Mouse (Mus musculus): ENCODE measurements around the gene Baz2a.
"Not testable (repeated sequence)": the region's sequence is repeated elsewhere in the genome, so short reads cannot be mapped to it uniquely, and the experiment has no call there.

Baz2a gene

DNA sequence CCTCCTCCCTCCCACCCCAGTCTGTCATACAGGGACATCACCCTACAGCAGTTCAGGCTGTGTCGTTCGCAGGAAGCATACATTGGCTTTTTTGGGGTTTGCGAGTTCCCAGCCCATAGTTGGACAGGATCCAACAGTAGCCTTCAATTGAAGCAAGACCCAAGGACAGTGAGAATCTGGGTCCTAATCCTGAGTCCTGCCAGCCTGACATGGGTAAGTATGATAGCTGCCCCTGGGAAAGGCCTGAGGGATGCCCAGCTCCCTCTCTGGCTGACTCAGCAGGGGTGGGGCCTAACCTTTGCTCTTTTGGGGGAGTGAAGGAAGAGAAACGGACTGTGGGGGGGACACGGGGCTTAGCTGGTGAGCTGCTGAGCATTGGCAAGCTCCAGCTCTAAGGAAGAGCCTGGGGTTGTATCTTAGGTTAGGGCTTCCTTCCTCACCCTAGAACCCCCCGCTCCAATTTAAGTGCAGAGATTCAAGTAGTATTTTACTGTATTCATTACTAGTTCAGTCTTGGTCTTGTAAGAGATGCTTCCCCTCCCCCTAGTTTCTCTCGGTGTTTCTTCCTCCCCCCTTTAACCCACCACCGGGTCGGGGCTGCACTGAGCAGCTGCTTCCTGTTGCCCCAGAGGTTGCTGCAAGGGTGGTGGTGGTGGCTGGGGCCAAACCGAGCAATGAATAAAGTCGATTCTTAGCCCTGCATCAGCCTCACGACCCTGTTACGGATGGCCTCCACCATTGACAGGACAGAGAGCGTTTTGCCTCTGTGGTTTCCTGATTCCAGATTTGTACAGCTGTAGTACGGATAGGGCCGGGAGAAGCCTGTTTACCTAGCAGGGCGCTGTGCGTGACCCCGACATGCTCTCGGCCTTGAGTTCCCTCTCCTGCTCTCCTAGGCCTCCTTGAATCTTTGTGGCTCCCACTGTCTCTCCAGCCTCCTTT lies at the start of gene Baz2a:
Baz2a (plus strand) TSS at position 14 of the 942 bp plus-strand sequence.
- peak; percentile 89 for DNase-seq (ENCODE audit: low read depth, low spot score)

DNA sequence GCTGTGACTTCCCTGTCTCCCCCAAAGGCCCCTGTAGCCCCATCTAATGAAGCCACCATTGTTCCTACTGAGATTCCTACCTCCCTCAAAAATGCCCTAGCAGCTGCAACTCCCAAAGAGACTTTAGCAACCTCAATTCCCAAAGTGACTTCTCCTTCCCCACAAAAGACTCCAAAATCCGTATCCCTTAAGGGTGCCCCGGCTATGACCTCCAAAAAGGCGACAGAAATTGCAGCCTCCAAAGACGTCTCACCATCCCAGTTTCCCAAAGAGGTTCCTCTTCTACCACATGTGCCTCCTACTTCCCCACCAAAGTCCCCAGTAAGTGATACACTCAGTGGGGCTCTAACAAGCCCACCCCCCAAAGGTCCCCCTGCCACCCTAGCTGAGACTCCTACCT lies 49.7 kb upstream of the Baz2a start:
- DNase-seq (ENCODE audit: low read depth, low spot score) = no peak

DNA sequence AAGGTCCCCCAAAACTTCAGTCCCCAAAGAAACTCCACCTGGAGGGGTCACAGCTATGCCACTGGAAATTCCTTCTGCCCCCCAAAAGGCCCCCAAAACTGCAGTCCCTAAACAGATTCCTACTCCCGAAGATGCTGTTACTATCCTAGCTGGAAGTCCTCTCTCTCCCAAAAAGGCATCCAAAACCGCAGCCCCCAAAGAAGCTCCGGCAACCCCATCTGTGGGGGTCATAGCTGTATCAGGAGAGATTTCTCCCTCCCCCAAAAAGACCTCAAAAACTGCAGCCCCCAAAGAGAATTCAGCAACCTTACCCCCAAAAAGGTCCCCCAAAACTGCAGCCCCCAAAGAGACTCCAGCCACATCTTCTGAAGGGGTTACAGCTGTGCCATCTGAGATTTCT lies 48.9 kb upstream of the Baz2a start:
- DNase-seq (ENCODE audit: low read depth, low spot score) = no peak

DNA sequence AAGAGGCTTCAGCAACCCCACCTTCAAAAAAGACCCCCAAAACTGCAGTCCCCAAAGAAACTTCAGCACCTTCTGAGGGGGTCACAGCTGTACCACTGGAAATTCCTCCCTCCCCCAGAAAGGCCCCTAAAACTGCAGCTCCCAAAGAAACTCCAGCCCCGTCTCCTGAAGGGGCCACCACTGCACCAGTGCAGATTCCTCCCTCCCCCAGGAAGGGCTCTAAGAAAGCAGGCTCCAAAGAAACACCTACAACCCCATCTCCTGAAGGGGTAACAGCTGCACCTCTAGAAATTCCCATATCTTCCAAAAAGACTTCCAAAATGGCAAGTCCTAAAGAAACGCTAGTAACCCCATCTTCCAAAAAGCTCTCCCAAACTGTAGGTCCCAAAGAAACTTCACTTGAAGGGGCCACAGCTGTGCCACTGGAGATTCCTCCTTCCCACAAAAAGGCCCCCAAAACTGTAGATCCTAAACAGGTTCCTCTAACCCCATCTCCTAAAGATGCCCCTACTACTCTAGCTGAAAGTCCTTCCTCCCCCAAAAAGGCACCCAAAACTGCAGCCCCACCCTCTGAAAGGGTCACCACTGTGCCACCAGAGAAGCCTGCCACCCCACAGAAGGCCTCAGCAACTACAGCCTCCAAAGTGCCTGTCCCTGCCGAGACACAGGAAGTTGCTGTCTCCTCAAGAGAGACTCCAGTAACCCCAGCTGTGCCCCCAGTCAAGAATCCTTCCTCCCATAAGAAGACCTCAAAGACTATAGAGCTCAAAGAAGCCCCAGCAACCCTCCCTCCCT lies 48.1 kb upstream of the Baz2a start:
- no peak for DNase-seq (ENCODE audit: low read depth, low spot score)

DNA sequence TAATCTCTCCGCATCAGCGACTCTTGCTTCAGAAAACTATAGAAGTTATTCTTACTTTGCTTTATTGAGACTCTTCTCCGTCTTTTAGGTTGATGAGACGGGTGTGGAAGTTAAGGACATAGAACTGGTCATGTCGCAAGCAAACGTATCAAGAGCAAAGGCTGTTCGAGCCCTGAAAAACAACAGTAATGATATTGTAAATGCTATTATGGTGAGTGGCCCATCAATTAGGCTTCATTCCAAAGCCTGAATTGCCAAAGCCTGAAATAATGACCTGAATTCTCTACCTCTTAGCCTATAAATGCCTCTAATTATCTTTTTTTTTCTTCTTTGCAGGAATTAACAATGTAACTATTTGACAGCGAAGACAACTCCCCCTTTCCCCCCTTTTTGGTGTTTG lies 43.2 kb upstream of the Baz2a start:
- DNase-seq (ENCODE audit: low read depth, low spot score) = no peak

DNA sequence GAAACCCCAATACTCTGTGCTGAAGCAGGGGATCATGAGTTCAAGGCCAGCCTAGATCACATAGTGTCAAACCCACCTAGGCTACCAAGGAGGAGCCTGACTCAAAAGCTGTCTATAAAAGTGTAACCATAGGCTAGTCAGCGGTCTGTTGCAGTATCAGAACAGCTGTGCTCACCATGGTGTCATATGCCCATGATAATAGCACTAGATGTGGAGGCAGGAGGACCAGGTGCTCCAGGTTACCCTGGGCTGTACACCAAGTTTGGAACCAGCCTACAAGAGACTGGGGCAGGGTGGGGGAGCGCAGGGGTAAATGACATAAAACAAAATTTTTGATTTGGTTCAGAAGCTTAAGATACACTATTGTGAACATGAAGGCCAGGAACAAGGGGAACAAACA lies 41.6 kb upstream of the Baz2a start:
- DNase-seq (ENCODE audit: low read depth, low spot score) = no peak

DNA sequence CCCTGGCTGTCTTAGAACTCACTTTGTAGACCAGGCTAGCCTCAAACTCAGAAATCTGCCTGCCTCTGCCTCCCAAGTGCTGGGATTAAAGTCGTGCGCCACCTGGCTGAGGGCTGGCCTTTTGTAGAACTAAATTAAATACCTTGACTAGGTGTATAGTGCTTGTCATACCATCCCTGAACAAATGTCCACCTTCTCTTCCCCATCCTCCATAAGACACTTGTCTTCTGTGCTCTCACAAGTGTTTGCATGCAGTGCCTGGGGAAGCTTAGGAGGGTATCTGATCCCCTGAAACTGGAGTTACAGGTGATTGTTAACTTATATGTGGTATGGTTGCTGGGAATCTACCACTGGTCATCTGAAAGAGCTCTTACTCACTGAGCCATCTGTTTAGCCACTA lies 41.0 kb upstream of the Baz2a start:
- no peak for DNase-seq (ENCODE audit: low read depth, low spot score)

DNA sequence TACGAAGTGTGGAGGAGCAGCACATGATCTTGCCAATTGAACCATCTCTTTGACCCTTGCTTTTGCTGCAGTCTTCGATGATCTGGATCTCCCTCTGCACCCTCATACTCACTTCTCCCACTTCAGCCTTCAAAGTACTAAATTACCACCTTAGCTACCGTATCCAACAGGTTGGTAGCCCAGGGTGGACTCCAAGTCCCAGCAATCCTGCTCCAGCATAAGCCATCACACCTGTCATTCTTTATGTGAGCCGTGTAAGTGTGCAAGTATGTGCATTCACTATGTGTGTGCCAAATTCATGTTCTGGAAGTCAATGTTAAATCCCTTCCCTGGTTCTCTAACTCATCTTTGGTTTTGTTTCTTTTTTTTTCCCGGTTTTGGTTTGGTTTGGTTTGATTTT lies 39.8 kb upstream of the Baz2a start:
- DNase-seq (ENCODE audit: low read depth, low spot score) = no peak

DNA sequence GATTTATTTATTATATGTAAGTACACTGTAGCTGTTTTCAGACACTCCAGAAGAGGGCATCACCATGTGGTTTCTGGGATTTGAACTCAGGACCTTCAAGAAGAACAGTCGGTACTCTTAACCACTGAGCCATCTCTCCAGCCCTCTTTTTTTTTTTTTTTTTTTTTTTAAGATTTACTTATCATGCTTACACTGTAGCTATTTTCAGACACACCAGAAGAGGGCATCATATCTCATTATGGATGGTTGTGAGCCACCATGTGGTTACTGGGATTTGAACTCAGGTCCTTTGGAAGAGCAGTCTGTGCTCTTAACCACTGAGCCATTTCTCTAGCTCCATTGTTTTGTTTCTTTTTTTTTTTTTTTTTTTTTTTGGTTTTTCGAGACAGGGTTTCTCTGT lies 39.2 kb upstream of the Baz2a start:
- not testable (repeated sequence) for DNase-seq (ENCODE audit: low read depth, low spot score)

DNA sequence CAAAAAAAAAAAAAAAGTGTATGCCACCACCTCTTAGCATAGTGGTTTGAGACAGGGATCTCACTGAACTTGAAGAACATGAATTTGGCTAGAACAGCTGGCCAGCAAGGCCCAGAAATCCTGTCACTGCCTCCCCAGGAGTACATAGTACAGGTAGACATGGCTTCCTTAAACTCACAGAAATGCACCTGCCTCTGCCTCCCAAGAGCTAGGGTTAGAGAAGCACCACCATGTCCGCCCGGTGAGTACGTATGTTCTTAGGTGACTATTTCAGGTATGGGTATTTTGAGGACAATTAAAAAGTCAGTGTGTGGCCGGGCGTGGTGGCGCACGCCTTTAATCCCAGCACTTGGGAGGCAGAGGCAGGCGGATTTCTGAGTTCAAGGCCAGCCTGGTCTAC lies 38.4 kb upstream of the Baz2a start:
- DNase-seq (ENCODE audit: low read depth, low spot score) = no peak

DNA sequence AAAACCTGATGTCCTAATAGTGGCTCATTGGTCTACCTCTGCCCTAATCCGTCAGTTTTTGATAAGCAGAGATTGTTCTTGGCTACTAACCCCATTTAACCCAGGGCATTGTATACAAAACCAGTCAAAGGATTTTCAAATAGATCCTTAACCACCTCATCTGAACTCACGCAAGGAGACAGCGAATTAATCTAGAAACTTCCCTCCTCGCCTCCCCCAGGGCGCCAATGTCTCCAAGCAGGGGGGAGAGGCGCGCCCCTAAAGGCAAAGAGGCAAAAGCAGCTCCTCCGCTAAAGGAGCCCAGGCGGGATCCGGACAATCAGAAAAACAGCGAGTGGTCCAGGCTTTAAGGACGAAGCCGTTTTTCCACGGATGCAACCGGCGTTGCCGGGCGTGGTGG lies 33.2 kb upstream of the Baz2a start:
- DNase-seq (ENCODE audit: low read depth, low spot score) = no peak

DNA sequence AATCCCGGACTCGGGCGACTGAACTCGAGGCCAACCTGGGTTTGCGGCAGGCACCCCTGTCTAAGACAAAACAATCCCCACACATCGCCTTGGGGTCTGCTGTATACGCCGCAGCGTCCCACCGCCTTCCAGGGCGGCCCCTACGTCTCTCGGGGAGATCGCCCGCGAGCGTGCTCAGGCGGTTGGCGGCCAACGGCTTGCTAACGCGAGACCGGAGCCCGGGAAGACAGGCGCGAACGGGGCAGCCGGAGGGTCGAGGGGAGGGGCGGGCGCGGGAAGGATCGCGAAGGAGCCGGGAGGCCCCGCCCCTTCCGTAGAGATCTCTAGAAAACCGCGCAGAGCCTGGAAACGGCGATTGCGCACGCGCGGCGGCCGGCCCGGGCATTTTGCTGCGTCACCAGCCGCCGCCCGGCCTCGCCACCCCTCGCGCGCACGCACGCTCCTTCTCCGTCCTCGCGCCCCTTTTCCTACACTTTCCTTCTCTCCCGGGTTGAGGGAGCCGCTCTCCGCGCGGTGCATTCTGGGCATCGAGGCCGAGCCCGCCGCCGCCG lies 32.7 kb upstream of the Baz2a start, which contains the start of gene Ptges3:
Ptges3 (plus strand) TSS at position 354 of the 551 bp plus-strand sequence.
- DNase-seq (ENCODE audit: low read depth, low spot score) = peak; percentile 97

DNA sequence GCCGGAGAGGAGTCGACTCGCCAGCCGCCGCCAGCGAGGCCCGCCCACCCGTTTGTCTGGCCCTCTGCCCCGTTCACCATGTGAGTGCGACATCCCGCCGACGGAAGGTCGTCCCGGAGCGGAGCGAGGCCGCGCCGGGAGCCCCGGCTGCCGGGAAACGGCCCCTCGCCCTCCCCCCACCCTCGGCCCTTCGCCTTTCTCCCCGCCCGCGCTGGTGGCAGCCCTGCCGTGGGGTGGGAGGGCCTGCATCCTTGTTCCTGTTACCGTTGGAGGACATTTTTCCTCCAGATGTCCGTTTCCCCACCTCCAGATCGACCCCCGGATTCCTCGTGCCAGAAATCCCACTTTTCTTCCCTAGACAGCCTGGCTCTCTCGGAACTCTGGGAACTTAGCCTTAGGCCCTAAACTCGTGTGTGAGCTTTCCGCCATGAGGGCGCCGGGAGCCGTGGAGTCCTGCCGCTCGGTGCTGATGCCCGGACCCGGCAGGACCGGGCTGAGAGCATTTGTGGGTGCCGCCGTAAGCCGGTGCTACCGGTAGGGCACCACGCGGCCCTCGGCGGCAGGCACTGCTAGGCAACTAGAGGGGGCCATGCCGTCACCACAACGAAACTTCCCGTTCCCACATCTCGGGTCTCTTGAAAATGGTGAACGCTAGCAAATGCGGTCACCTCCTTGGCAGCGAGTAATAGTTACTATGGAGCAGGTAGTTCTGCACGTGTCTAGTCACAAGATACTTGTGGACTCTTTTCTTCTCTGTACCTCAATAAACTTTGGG lies 32.0 kb upstream of the Baz2a start:
- DNase-seq (ENCODE audit: low read depth, low spot score) = peak; percentile 86

DNA sequence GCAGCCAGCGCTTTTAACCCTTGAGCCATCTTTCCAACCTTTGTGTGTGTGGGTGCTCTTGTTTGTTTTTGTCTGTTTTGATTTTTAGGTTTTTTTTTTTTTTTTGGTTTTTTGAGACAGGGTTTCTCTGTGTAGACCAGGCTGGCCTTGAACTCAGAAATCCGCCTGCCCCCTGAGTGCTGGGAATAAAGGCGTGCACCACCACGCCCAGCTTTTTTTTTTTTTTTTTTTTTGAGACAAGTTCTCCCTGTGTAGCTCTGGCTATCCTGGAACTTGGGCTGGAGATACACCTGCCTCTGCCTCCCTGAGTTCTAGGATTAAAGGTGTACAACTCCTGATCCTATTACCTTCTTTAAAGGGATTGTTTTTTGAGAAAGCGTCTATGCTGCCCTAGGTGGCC lies 30.3 kb upstream of the Baz2a start:
- DNase-seq (ENCODE audit: low read depth, low spot score) = no peak

DNA sequence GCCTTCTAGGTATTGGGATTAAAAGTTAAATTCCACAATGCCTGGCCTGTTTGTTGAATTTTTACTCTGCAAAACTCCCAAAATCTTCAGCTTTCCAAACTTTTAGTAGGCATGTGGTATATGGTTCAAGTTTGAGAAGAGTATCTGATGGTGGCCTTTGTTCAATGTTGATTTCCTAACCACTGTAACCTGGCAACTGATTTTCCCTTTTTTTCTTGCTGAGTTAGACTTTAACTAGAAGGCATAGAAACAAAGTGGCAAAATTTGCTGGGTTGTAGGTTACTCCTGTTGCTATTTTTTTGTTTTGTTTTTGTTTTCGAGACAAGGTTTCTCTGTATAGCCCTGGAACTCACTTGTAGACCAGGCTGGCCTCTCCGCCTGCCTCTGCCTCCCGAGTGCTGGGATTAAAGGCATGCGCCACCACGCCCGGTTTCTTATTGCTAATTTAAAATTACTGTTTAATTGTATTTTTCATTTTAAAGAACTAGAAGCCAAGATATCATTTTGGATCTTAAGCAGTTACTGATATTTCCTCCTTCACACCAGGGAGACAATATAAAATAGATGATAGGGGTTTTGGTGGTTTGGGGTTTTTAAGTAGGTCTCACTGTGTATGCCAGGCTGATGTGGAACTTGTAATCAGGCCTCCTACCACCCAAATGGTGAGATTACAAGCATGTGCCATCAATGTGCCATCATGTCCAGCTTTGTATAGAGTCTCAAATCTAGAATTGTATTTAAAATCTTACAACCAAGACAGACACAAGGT lies 29.0 kb upstream of the Baz2a start:
- DNase-seq (ENCODE audit: low read depth, low spot score) = no peak

DNA sequence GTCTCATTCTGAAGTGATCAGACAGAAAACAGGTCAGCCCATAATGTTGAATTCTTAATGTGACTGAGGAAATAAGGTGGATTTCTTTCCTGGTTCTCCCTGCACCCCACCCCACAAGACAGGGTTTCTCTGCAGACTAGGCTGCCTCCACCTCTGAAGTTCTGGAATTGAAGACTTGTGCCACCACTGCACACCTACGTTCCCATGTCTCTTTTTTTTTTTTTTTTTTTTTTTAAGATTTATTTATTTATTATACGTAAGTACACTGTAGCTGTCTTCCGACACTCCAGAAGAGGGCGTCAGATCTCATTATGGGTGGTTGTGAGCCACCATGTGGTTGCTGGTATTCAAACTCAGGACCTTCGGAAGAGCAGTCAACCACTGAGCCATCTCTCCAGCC lies 25.3 kb upstream of the Baz2a start:
- no peak for DNase-seq (ENCODE audit: low read depth, low spot score)

DNA sequence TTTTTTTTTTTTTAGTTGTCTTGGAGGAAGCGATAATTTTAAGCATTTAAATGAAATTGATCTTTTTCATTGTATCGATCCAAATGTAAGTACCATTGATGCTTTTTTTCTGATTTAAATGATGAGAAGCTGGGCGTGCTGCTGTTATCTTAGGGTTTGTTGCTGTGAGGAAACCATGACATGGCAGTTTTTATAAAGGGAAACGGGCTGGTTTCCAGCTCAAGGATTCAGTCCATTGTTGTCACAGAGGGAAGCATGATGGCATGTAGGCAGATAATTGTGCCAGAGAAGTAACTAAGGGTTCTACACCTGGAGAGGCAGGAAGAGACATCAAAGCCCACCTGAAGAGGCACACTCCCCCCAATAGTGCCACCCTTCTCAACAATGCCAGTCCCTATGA lies 22.2 kb upstream of the Baz2a start:
- DNase-seq (ENCODE audit: low read depth, low spot score) = no peak

DNA sequence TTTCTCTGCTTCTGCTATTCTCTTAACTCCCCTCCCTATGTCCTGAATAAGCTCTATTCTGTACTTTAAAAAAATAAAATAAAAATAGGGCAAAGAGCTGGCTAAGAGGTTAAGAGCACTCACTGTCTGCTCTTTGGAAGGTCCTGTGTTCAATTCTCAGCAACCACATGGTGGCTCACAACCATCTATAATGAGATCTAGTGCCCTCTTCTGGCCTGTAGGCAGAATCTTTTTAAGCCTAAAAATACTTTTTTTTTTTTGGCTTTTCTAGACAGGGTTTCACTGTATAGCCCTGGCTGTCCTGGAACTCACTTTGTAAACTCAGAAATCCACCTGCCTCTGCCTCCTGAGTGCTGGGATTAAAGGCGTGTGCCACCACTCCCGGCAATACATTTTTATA lies 20.9 kb upstream of the Baz2a start:
- DNase-seq (ENCODE audit: low read depth, low spot score) = not testable (repeated sequence)

DNA sequence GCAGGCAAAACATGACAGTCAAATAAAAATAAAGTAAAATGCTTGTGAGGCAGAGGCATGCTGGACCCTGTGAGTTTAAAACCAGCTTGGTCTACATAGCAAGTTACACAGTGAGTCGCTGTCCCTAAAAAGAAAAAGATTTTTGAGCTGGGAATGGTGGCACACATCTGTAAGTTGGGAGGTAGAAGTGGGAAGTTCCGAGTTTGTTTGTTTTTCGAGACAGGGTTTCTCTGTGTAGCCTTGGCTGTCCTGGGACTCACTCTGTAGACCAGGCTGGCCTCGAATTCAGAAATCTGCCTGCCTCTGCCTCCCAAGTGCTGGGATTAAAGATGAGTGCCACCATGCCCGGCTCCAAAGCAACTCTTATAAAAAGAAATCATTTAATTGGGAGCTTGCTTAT lies 13.1 kb upstream of the Baz2a start:
- not testable (repeated sequence) for DNase-seq (ENCODE audit: low read depth, low spot score)

DNA sequence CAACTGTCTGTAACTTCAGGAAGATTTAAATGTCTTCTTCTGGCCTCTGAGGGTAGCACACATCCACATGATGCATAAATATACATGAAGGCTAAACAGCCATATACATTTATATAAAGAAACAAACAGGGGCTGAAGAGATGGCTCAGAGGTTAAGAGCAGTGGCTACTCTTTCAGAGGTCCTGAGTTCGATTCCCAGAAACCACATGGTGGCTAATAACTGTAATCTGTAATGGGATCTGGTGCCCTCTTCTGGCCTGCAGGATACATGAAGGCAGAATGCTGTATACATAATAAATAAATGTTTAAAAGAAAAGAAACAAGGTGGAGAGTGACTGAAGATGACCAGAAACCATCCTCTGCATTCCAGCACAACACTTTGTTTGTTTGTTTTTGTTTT lies 10.9 kb upstream of the Baz2a start:
- peak; percentile 59 for DNase-seq (ENCODE audit: low read depth, low spot score)
